Mouse (Mus musculus): ENCODE data around the gene Snrpd3.

DNA sequence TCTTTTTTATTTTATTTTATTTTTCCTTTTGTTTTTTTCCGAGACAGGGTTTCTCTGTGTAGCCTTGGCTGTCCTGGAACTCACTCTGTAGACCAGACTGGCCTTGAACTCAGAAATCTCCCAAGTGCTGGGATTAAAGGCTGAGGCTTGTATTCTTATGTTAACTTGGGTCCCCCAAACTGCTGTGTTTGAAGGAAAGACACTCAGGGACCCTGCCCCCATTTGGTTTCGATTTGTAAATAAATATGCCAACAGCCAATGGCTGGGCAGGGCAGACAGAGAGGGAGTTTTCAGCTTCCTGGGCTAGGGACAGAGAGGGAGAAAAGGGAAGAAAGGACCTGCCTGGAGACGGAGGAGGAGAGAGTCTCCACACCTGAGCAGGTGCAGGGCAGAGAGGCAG is 17.6 kb upstream of the Snrpd3 start:
- TF ChIP-seq CTCF (IDR thresholded peaks at IDR 0.05; ENCODE audit: extremely low read depth, insufficient read depth, low read length) (no peak), POLR2A (IDR thresholded peaks at IDR 0.05; ENCODE audit: extremely low read depth, insufficient read depth, low read length) (no peak)
